In genomic region chr11:120784064-120784791, GRCm38 (mm10) we compare ENCODE assay signal across 8 mouse cellular contexts. TPM values are rescaled to one million over a fixed set of nuclear protein-coding genes. Genes with fewer than 3 reads are reported as not detected.
DNase-seq lines count a peak whose midpoint lies in the region; ATAC-seq and TF ChIP-seq lines count a peak whose summit lies in the region.

TSS of gene Rfng (minus strand) at chr11:120784207.
TSS of gene Gps1 (plus strand) at chr11:120784272.

- H3K4me3 ChIP-seq in forebrain, embryonic 14.5 days (ENCODE audit: low read depth, low read length), result peak within 1 kb of the TSS; percentile 94
- H3K4me3 ChIP-seq in layer of hippocampus, adult 2 months, result peak within 1 kb of the TSS; percentile 92
- peak within 1 kb of the TSS; percentile 98 for H3K4me3 ChIP-seq in lung, embryonic 15.5 days

- peak within 1 kb of the TSS; percentile 97 for H3K4me2 ChIP-seq in forebrain, embryonic 14.5 days (ENCODE audit: low read length)
- H3K4me2 ChIP-seq in lung, embryonic 15.5 days, result peak within 1 kb of the TSS; percentile 91

- H3K9ac ChIP-seq in forebrain, embryonic 14.5 days (ENCODE audit: low read length), result peak within 1 kb of the TSS; percentile 91
- H3K9ac ChIP-seq in lung, embryonic 15.5 days, result peak within 1 kb of the TSS; percentile 94

- H3K27ac ChIP-seq in forebrain, embryonic 14.5 days (ENCODE audit: low read depth, low read length), result peak within 1 kb of the TSS; percentile 66
- peak within 1 kb of the TSS; percentile 95 for H3K27ac ChIP-seq in layer of hippocampus, adult 2 months
- H3K27ac ChIP-seq in lung, embryonic 15.5 days, result peak within 1 kb of the TSS; percentile 85

- peaks cover 54% of the 10 kb centered on the region for H3K36me3 ChIP-seq in forebrain, embryonic 14.5 days (ENCODE audit: control insufficient read depth, insufficient read depth, low read length)
- H3K36me3 ChIP-seq in lung, embryonic 15.5 days, result peaks cover 38% of the 10 kb centered on the region

- intact Hi-C loops in heart, postnatal 25 days (cut with DNase I), result loop anchor here (1.0 kb wide), 1 partner anchor 12 kb away; the partner anchor contains the start of gene Dus1l

- no peaks in the 10 kb centered on the region for H3K9me3 ChIP-seq in forebrain, embryonic 14.5 days (replicated peaks; ENCODE audit: control insufficient read depth, low read length)
- no peaks in the 10 kb centered on the region for H3K9me3 ChIP-seq in lung, embryonic 15.5 days

- TF ChIP-seq CTCF in layer of hippocampus, adult 2 months (conservative IDR thresholded peaks at IDR 0.05), result no peak

- WGBS in forebrain, embryonic 14.5 days, result under 1% methylated on average over 84 of the region's 107 CpGs
- WGBS in lung, embryonic 15.5 days, result under 1% methylated on average over 70 of the region's 107 CpGs

- peak; percentile 67; the same call in 1 of the 2 replicates for ATAC-seq in cerebellum, adult (ENCODE audit: insufficient number of reproducible peaks, low FRiP score, low TSS enrichment)
- ATAC-seq in forebrain, embryonic 14.5 days, result peak; percentile 90
- peak; percentile 76 for ATAC-seq in lung, embryonic 15.5 days (ENCODE audit: borderline replicate concordance, extremely low read depth, low FRiP score, low TSS enrichment)

- H3K27me3 ChIP-seq in forebrain, embryonic 14.5 days (replicated peaks; ENCODE audit: control insufficient read depth, insufficient read depth, low read length), result no peaks in the 10 kb centered on the region
- H3K27me3 ChIP-seq in lung, embryonic 15.5 days, result no peaks in the 10 kb centered on the region

- peak; percentile 77 for DNase-seq in ES-CJ7 (ENCODE audit: low read depth, low spot score)
- peak; percentile 85 for DNase-seq in forebrain, embryonic 14.5 days (ENCODE audit: low spot score)
- DNase-seq in heart, postnatal 25 days (ENCODE audit: low spot score), result peak; percentile 72
- DNase-seq in layer of hippocampus, adult 2 months (ENCODE audit: low spot score in 2 of 2), result peak; percentile 81 to 83
- DNase-seq in ovary, postnatal 10 days (ENCODE audit: low spot score), result peak; percentile 67
- DNase-seq in thymus, postnatal 0 days (ENCODE audit: low spot score), result peak; percentile 82

- peaks cover 11% of the 10 kb centered on the region for H3K4me1 ChIP-seq in forebrain, embryonic 14.5 days (ENCODE audit: control insufficient read depth, insufficient read depth, low read length)
- peaks cover 18% of the 10 kb centered on the region for H3K4me1 ChIP-seq in lung, embryonic 15.5 days

RNA-seq across cellular contexts. Expression of gene Rfng, which starts in this region (rescaled TPM):
- 39.4 and 64.8 TPM in 2 replicates for polyA plus RNA-seq in forebrain, embryonic 14.5 days (2014; fragmentation: Nextera tagmentation; extraction: Ambion mirVana)
- 10 to 100 TPM; 12.3 to 13.9 TPM for total RNA-seq in heart, postnatal 25 days (2021)
- 10 to 100 TPM; 67.7 to 69.7 TPM for total RNA-seq in layer of hippocampus, adult 2 months (2021)
- 35.4 and 38.3 TPM in 2 replicates for polyA plus RNA-seq in lung, embryonic 15.5 days (2015; fragmentation: Nextera tagmentation; extraction: Ambion mirVana)
- 23.7 and 30.1 TPM in 2 replicates for polyA plus RNA-seq in thymus, postnatal 0 days (2015; fragmentation: Nextera tagmentation; extraction: Ambion mirVana)

RNA-seq across cellular contexts. Expression of gene Gps1, which starts in this region (rescaled TPM):
- polyA plus RNA-seq in forebrain, embryonic 14.5 days (2014; fragmentation: Nextera tagmentation; extraction: Ambion mirVana), result 348 and 350 TPM in 2 replicates
- total RNA-seq in heart, postnatal 25 days (2021), result 10 to 100 TPM; 52.2 to 57.0 TPM
- 100 to 1,000 TPM; 150 to 153 TPM for total RNA-seq in layer of hippocampus, adult 2 months (2021)
- 205 and 213 TPM in 2 replicates for polyA plus RNA-seq in lung, embryonic 15.5 days (2015; fragmentation: Nextera tagmentation; extraction: Ambion mirVana)
- 130 and 134 TPM in 2 replicates for polyA plus RNA-seq in thymus, postnatal 0 days (2015; fragmentation: Nextera tagmentation; extraction: Ambion mirVana)

Comparison
In these comparisons a context has a peak if more than half of its experiments do, and no peak if none do; other contexts are left out.
1. Peak in every context shown above with its lines: DNase-seq, ATAC-seq, H3K4me3 ChIP-seq and H3K27ac ChIP-seq.
2. RNA of gene Rfng (total RNA-seq): 67.7 to 69.7 TPM in layer of hippocampus, adult 2 months; 12.3 to 13.9 TPM in heart, postnatal 25 days; every median in the first group is over 4 times any median in the second.